Mouse (Mus musculus): ENCODE results near the gene Zbtb11. TPM values are rescaled to one million over a fixed set of nuclear protein-coding genes. Genes with fewer than 3 reads are reported as not detected.
"Not testable (repeated sequence)": the region's sequence is repeated elsewhere in the genome, so short reads cannot be mapped to it uniquely, and the experiment has no call there.

The Zbtb11 gene
- 22.1 and 23.3 TPM in 2 replicates for polyA plus RNA-seq (2015; fragmentation: Nextera tagmentation; extraction: Ambion mirVana)

GRCm38 (mm10) chr16:55973431-55974255 is at the start of gene Zbtb11:
Zbtb11 (plus strand) TSS chr16:55973883.
- peaks cover 39% of the 10 kb centered on the region for H3K36me3 ChIP-seq
- H3K27me3 ChIP-seq, result no peaks in the 10 kb centered on the region
- peak within 1 kb of the TSS; percentile 91 for H3K9ac ChIP-seq
- ATAC-seq (ENCODE audit: low FRiP score, low read depth), result peak; percentile 99
- peaks cover 38% of the 10 kb centered on the region for H3K4me1 ChIP-seq (replicated peaks)
- peak within 1 kb of the TSS; percentile 89 for H3K4me2 ChIP-seq
- WGBS, result under 1% methylated on average over 77 of the region's 86 CpGs
- no peaks in the 10 kb centered on the region for H3K9me3 ChIP-seq
- H3K27ac ChIP-seq (replicated peaks), result peak within 1 kb of the TSS; percentile 88
- peak within 1 kb of the TSS; percentile 87 for H3K4me3 ChIP-seq

- no peaks in the 10 kb centered on the region for H3K27me3 ChIP-seq
- WGBS, result 92% methylated on average over 4 of the region's 4 CpGs
- ATAC-seq (ENCODE audit: low FRiP score, low read depth), result no peak
- H3K9ac ChIP-seq, result no peak overlapping the region
- H3K27ac ChIP-seq (replicated peaks), result no peak overlapping the region
- H3K36me3 ChIP-seq, result peaks cover 43% of the 10 kb centered on the region
- no peaks in the 10 kb centered on the region for H3K4me1 ChIP-seq (replicated peaks)
- H3K9me3 ChIP-seq, result no peaks in the 10 kb centered on the region
- H3K4me3 ChIP-seq, result no peak overlapping the region
- H3K4me2 ChIP-seq, result no peak overlapping the region
Measured at GRCm38 (mm10) chr16:55924010-55924409, 49.7 kb upstream of the Zbtb11 start.

- Histone ChIP-seq H3K27me3 (no peaks in the 10 kb centered on the region), H3K27ac (replicated peaks) (peak overlapping the region; percentile 82), H3K4me2 (peak overlapping the region; percentile 66), H3K9ac (peak overlapping the region; percentile 51), H3K4me3 (peak overlapping the region; percentile 59), H3K4me1 (replicated peaks) (peaks cover 7% of the 10 kb centered on the region; the same call in 1 of the 2 replicates), H3K36me3 (0 out of 2 replicates have a peak, but pooled peaks cover 6% of the 10 kb centered on the region), H3K9me3 (no peaks in the 10 kb centered on the region)
- WGBS, result 1% methylated on average over 32 of the region's 32 CpGs
- peak; percentile 65 for ATAC-seq (ENCODE audit: low FRiP score, low read depth)
Measured at GRCm38 (mm10) chr16:55933681-55934343, 39.9 kb upstream of the Zbtb11 start.

GRCm38 (mm10) chr16:55934453-55935037 is 39.1 kb upstream of the Zbtb11 start, which contains the start of gene Cep97:
Cep97 (minus strand) TSS chr16:55934855.
- ATAC-seq (ENCODE audit: low FRiP score, low read depth), result peak; percentile 99
- Histone ChIP-seq H3K9ac (peak within 1 kb of the TSS; percentile 51), H3K36me3 (no peaks in the 10 kb centered on the region), H3K4me1 (replicated peaks) (peaks cover 7% of the 10 kb centered on the region; the same call in 1 of the 2 replicates), H3K4me2 (peak within 1 kb of the TSS; percentile 66), H3K27ac (replicated peaks) (peak within 1 kb of the TSS; percentile 82), H3K27me3 (no peaks in the 10 kb centered on the region), H3K9me3 (no peaks in the 10 kb centered on the region), H3K4me3 (peak within 1 kb of the TSS; percentile 59)
- 0% methylated on average over 24 of the region's 24 CpGs for WGBS

- no peaks in the 10 kb centered on the region for H3K27me3 ChIP-seq
- no peak for ATAC-seq (ENCODE audit: low FRiP score, low read depth)
- H3K36me3 ChIP-seq, result no peaks in the 10 kb centered on the region
- WGBS, result 89% methylated on average over 4 of the region's 4 CpGs
- H3K27ac ChIP-seq (replicated peaks), result no peak overlapping the region
- H3K4me1 ChIP-seq (replicated peaks), result no peaks in the 10 kb centered on the region
- no peak overlapping the region for H3K9ac ChIP-seq
- no peak overlapping the region for H3K4me2 ChIP-seq
- H3K9me3 ChIP-seq, result no peaks in the 10 kb centered on the region
- no peak overlapping the region for H3K4me3 ChIP-seq
Measured at GRCm38 (mm10) chr16:55938761-55939160, 34.9 kb upstream of the Zbtb11 start.

GRCm38 (mm10) chr16:55939703-55940102 is 34.0 kb upstream of the Zbtb11 start:
- ATAC-seq (ENCODE audit: low FRiP score, low read depth), result no peak
- H3K9me3 ChIP-seq, result no peaks in the 10 kb centered on the region
- no peaks in the 10 kb centered on the region for H3K27me3 ChIP-seq
- H3K36me3 ChIP-seq, result no peaks in the 10 kb centered on the region
- H3K9ac ChIP-seq, result no peak overlapping the region
- H3K4me3 ChIP-seq, result no peak overlapping the region
- 83% methylated on average over 6 of the region's 6 CpGs for WGBS
- H3K4me1 ChIP-seq (replicated peaks), result no peaks in the 10 kb centered on the region
- H3K4me2 ChIP-seq, result no peak overlapping the region
- H3K27ac ChIP-seq (replicated peaks), result no peak overlapping the region

- Histone ChIP-seq H3K4me2 (no peak overlapping the region), H3K4me1 (replicated peaks) (no peaks in the 10 kb centered on the region), H3K27ac (replicated peaks) (no peak overlapping the region), H3K9me3 (no peaks in the 10 kb centered on the region), H3K36me3 (no peaks in the 10 kb centered on the region), H3K9ac (no peak overlapping the region), H3K4me3 (no peak overlapping the region), H3K27me3 (no peaks in the 10 kb centered on the region)
- no peak for ATAC-seq (ENCODE audit: low FRiP score, low read depth)
- WGBS, result 94% methylated on average over 4 of the region's 4 CpGs
Measured at GRCm38 (mm10) chr16:55940781-55941180, 32.9 kb upstream of the Zbtb11 start.

- Histone ChIP-seq H3K4me1 (replicated peaks) (no peaks in the 10 kb centered on the region), H3K4me2 (no peak overlapping the region), H3K27ac (replicated peaks) (no peak overlapping the region), H3K36me3 (no peaks in the 10 kb centered on the region), H3K9ac (no peak overlapping the region), H3K9me3 (no peaks in the 10 kb centered on the region), H3K27me3 (no peaks in the 10 kb centered on the region), H3K4me3 (no peak overlapping the region)
- no peak for ATAC-seq (ENCODE audit: low FRiP score, low read depth)
- 77% methylated on average over 3 of the region's 3 CpGs for WGBS
Measured at GRCm38 (mm10) chr16:55947266-55947665, 26.4 kb upstream of the Zbtb11 start.

GRCm38 (mm10) chr16:55947876-55948410 is 25.7 kb upstream of the Zbtb11 start:
- not testable (repeated sequence) for H3K4me2 ChIP-seq; H3K27me3 ChIP-seq; H3K9ac ChIP-seq; ATAC-seq (ENCODE audit: low FRiP score, low read depth); H3K9me3 ChIP-seq; H3K27ac ChIP-seq (replicated peaks); H3K36me3 ChIP-seq; H3K4me3 ChIP-seq; H3K4me1 ChIP-seq (replicated peaks)
- WGBS, result 89% methylated on average over 2 of the region's 2 CpGs

GRCm38 (mm10) chr16:55948963-55949362 is 24.7 kb upstream of the Zbtb11 start:
- no peaks in the 10 kb centered on the region for H3K27me3 ChIP-seq
- ATAC-seq (ENCODE audit: low FRiP score, low read depth), result no peak
- no peaks in the 10 kb centered on the region for H3K4me1 ChIP-seq (replicated peaks)
- no peak overlapping the region for H3K4me2 ChIP-seq
- H3K4me3 ChIP-seq, result no peak overlapping the region
- H3K9me3 ChIP-seq, result no peaks in the 10 kb centered on the region
- no peak overlapping the region for H3K9ac ChIP-seq
- H3K36me3 ChIP-seq, result no peaks in the 10 kb centered on the region
- 74% methylated on average over 7 of the region's 7 CpGs for WGBS
- no peak overlapping the region for H3K27ac ChIP-seq (replicated peaks)

GRCm38 (mm10) chr16:55950462-55950861 is 23.2 kb upstream of the Zbtb11 start:
- ATAC-seq (ENCODE audit: low FRiP score, low read depth), result no peak
- Histone ChIP-seq H3K27me3 (no peaks in the 10 kb centered on the region), H3K36me3 (no peaks in the 10 kb centered on the region), H3K4me1 (replicated peaks) (no peaks in the 10 kb centered on the region), H3K4me3 (no peak overlapping the region), H3K9ac (no peak overlapping the region), H3K27ac (replicated peaks) (no peak overlapping the region), H3K4me2 (no peak overlapping the region), H3K9me3 (no peaks in the 10 kb centered on the region)
- 70% methylated on average over 3 of the region's 3 CpGs for WGBS

Measured in hindbrain, embryonic 15.5 days (tissue).